Mouse (Mus musculus): ENCODE measurements around the gene Hist1h3a. TPM values are rescaled to one million over a fixed set of nuclear protein-coding genes. Genes with fewer than 3 reads are reported as not detected.
"Not testable (repeated sequence)": the region's sequence is repeated elsewhere in the genome, so short reads cannot be mapped to it uniquely, and the experiment has no call there.

Hist1h3a gene
- polyA plus RNA-seq, 1 experiment: 0.43 TPM

- 0% methylated on average over 19 of the region's 22 CpGs for WGBS
- Histone ChIP-seq H3K27me3 (ENCODE audit: control insufficient read depth, insufficient read depth, low read length) (no peaks in the 10 kb centered on the region), H3K4me1 (ENCODE audit: control insufficient read depth, insufficient read depth, low read length) (no peaks in the 10 kb centered on the region), H3K27ac (ENCODE audit: insufficient read depth, low read length) (peak within 1 kb of the TSS; percentile 42), H3K4me3 (replicated peaks; ENCODE audit: insufficient read depth, low read depth, low read length) (peak within 1 kb of the TSS; percentile 37)
- peak; percentile 77; the same call in 1 of the 2 replicates for TF ChIP-seq POLR2A (IDR thresholded peaks at IDR 0.05; ENCODE audit: borderline replicate concordance, insufficient read depth, low read length)
- no peak for TF ChIP-seq CTCF (IDR thresholded peaks at IDR 0.05; ENCODE audit: borderline replicate concordance, insufficient read depth, low read depth, low read length)
- peak; percentile 84 to 90 for DNase-seq
Measured at GRCm38 (mm10) chr13:23756790-23757189, 5.4 kb downstream of the Hist1h3a start, which contains the start of gene Hist1h4b. TSS of gene Hist1h4b (plus strand) at chr13:23757013.

- H3K27ac ChIP-seq (ENCODE audit: insufficient read depth, low read length): no peak overlapping the region
- no peak overlapping the region for H3K4me3 ChIP-seq (replicated peaks; ENCODE audit: insufficient read depth, low read depth, low read length)
- no peaks in the 10 kb centered on the region for H3K4me1 ChIP-seq (ENCODE audit: control insufficient read depth, insufficient read depth, low read length)
- no peak for TF ChIP-seq CTCF (IDR thresholded peaks at IDR 0.05; ENCODE audit: borderline replicate concordance, insufficient read depth, low read depth, low read length)
- no peak for TF ChIP-seq POLR2A (IDR thresholded peaks at IDR 0.05; ENCODE audit: borderline replicate concordance, insufficient read depth, low read length)
- H3K27me3 ChIP-seq (ENCODE audit: control insufficient read depth, insufficient read depth, low read length): no peaks in the 10 kb centered on the region
- DNase-seq: no peak
Measured at GRCm38 (mm10) chr13:23755000-23755399, 7.2 kb downstream of the Hist1h3a start.

- DNase-seq: no peak
Measured at GRCm38 (mm10) chr13:23753314-23754078, 8.7 kb downstream of the Hist1h3a start.

GRCm38 (mm10) chr13:23752742-23753172, 9.4 kb downstream of the Hist1h3a start:
- Histone ChIP-seq H3K4me3 (replicated peaks; ENCODE audit: insufficient read depth, low read depth, low read length) (no peak overlapping the region), H3K27me3 (ENCODE audit: control insufficient read depth, insufficient read depth, low read length) (no peaks in the 10 kb centered on the region), H3K4me1 (ENCODE audit: control insufficient read depth, insufficient read depth, low read length) (no peaks in the 10 kb centered on the region), H3K27ac (ENCODE audit: insufficient read depth, low read length) (no peak overlapping the region)
- 15% methylated on average over 6 of the region's 6 CpGs for WGBS
- TF ChIP-seq CTCF (IDR thresholded peaks at IDR 0.05; ENCODE audit: borderline replicate concordance, insufficient read depth, low read depth, low read length) (no peak), POLR2A (IDR thresholded peaks at IDR 0.05; ENCODE audit: borderline replicate concordance, insufficient read depth, low read length) (no peak)
- DNase-seq: no peak

More at GRCm38 (mm10) chr13:23753314-23754078, 8.7 kb downstream of the Hist1h3a start:
- WGBS: 65% methylated on average over 4 of the region's 4 CpGs
- Histone ChIP-seq H3K27ac (ENCODE audit: insufficient read depth, low read length) (no peak overlapping the region), H3K4me1 (ENCODE audit: control insufficient read depth, insufficient read depth, low read length) (no peaks in the 10 kb centered on the region), H3K27me3 (ENCODE audit: control insufficient read depth, insufficient read depth, low read length) (no peaks in the 10 kb centered on the region), H3K4me3 (replicated peaks; ENCODE audit: insufficient read depth, low read depth, low read length) (no peak overlapping the region)
- TF ChIP-seq POLR2A (IDR thresholded peaks at IDR 0.05; ENCODE audit: borderline replicate concordance, insufficient read depth, low read length): no peak
- TF ChIP-seq CTCF (IDR thresholded peaks at IDR 0.05; ENCODE audit: borderline replicate concordance, insufficient read depth, low read depth, low read length): no peak

- 3% methylated on average over 22 of the region's 47 CpGs for WGBS
- H3K27ac ChIP-seq (ENCODE audit: insufficient read depth, low read length): 0 out of 2 replicates have a peak within 1 kb of the TSS, but pooled peaks have one; percentile 23
- H3K27me3 ChIP-seq (ENCODE audit: control insufficient read depth, insufficient read depth, low read length); H3K4me3 ChIP-seq (replicated peaks; ENCODE audit: insufficient read depth, low read depth, low read length); H3K4me1 ChIP-seq (ENCODE audit: control insufficient read depth, insufficient read depth, low read length): not testable (repeated sequence)
- peak; percentile 72 to 73 for DNase-seq
Measured at GRCm38 (mm10) chr13:23752067-23752741, 10.0 kb downstream of the Hist1h3a start, which contains the start of gene Hist1h3b. TSS of gene Hist1h3b (plus strand) at chr13:23752267.

- H3K27ac ChIP-seq (ENCODE audit: insufficient read depth, low read length): no peak overlapping the region
- TF ChIP-seq CTCF (IDR thresholded peaks at IDR 0.05; ENCODE audit: borderline replicate concordance, insufficient read depth, low read depth, low read length): no peak
- no peak for DNase-seq
- H3K4me1 ChIP-seq (ENCODE audit: control insufficient read depth, insufficient read depth, low read length): no peaks in the 10 kb centered on the region
- WGBS: 6% methylated on average over 11 of the region's 11 CpGs
- H3K27me3 ChIP-seq (ENCODE audit: control insufficient read depth, insufficient read depth, low read length): no peaks in the 10 kb centered on the region
- H3K4me3 ChIP-seq (replicated peaks; ENCODE audit: insufficient read depth, low read depth, low read length): no peak overlapping the region
Measured at GRCm38 (mm10) chr13:23751478-23751956, 10.7 kb downstream of the Hist1h3a start.

- Histone ChIP-seq H3K27ac (ENCODE audit: insufficient read depth, low read length) (peak within 1 kb of the TSS; percentile 23; the same call in 1 of the 2 replicates), H3K4me3 (replicated peaks; ENCODE audit: insufficient read depth, low read depth, low read length) (peak within 1 kb of the TSS; percentile 60)
- DNase-seq: peak; percentile 63 to 75
- not testable (repeated sequence) for H3K4me1 ChIP-seq (ENCODE audit: control insufficient read depth, insufficient read depth, low read length); H3K27me3 ChIP-seq (ENCODE audit: control insufficient read depth, insufficient read depth, low read length)
- WGBS: 4% methylated on average over 34 of the region's 47 CpGs
Measured at GRCm38 (mm10) chr13:23750839-23751477, 11.2 kb downstream of the Hist1h3a start, which contains the start of gene Hist1h2ab. TSS of gene Hist1h2ab (plus strand) at chr13:23751126.
